ENCODE assay signal across 33 mouse cellular contexts in genomic region chr2:58783526-58783925, GRCm38 (mm10).
DNase-seq lines count a peak whose midpoint lies in the region; ATAC-seq and TF ChIP-seq lines count a peak whose summit lies in the region.
"Had no signal": no experiment of that assay in that cellular context is flagged by ENCODE, and none has a peak within 500 bp of the region (broad histone marks: within the 10 kb centered on the region; RNA-seq: fewer than 3 reads in every experiment).

No protein-coding gene starts in this region.

- no peak for TF ChIP-seq POLR2A in brain, embryonic 14.5 days (IDR thresholded peaks at IDR 0.05; ENCODE audit: borderline replicate concordance, extremely low read depth, insufficient read depth, insufficient read length, poor library complexity, severe bottlenecking)

- 51% methylated on average over 1 of the region's 1 CpGs for WGBS in lung, embryonic 14.5 days

- no peak overlapping the region for H3K4me2 ChIP-seq in lung, embryonic 14.5 days
- H3K4me2 ChIP-seq: embryonic facial prominence, embryonic 13.5 days; heart, embryonic 15.5 days; intestine, embryonic 15.5 days; neural tube, embryonic 12.5 days had no signal

- H3K4me3 ChIP-seq in lung, embryonic 14.5 days (ENCODE audit: low read depth, low read length) = no peak overlapping the region
- H3K4me3 ChIP-seq: embryonic facial prominence, embryonic 13.5 days; forebrain, embryonic 10.5 days; heart, embryonic 10.5 days; heart, embryonic 15.5 days; intestine, embryonic 15.5 days; layer of hippocampus, adult 2 months; megakaryocyte, embryonic 14.5 days; neural tube, embryonic 12.5 days had no signal

- no peaks in the 10 kb centered on the region for H3K27me3 ChIP-seq in lung, embryonic 14.5 days (ENCODE audit: insufficient read depth, low read length)
- H3K27me3 ChIP-seq: embryonic facial prominence, embryonic 13.5 days; heart, embryonic 15.5 days; intestine, embryonic 15.5 days; megakaryocyte, embryonic 14.5 days; neural tube, embryonic 12.5 days had no signal

- ATAC-seq in lung, embryonic 14.5 days (ENCODE audit: insufficient read depth) = no peak
- ATAC-seq: CD4-positive, CD25-positive, alpha-beta regulatory T cell, adult 4 months; forebrain, postnatal 0 days; hindbrain, embryonic 16.5 days; intestine, embryonic 15.5 days had no signal

- TF ChIP-seq CTCF in lung, embryonic 14.5 days (IDR thresholded peaks at IDR 0.05; ENCODE audit: low read depth) = no peak
- no peak for TF ChIP-seq CTCF in brain, embryonic 14.5 days (IDR thresholded peaks at IDR 0.05; ENCODE audit: borderline replicate concordance, extremely low read depth, insufficient read depth, insufficient read length)

- no peak overlapping the region for H3K9ac ChIP-seq in lung, embryonic 14.5 days
- H3K9ac ChIP-seq: embryonic facial prominence, embryonic 13.5 days; forebrain, postnatal 0 days; heart, embryonic 15.5 days; intestine, embryonic 15.5 days; liver, embryonic 14.5 days; neural tube, embryonic 12.5 days had no signal

- H3K9me3 ChIP-seq in lung, embryonic 14.5 days (ENCODE audit: low read depth, low read length) = no peaks in the 10 kb centered on the region
- H3K9me3 ChIP-seq: embryonic facial prominence, embryonic 13.5 days; forebrain, embryonic 10.5 days; heart, embryonic 10.5 days; heart, embryonic 15.5 days; intestine, embryonic 15.5 days; neural tube, embryonic 12.5 days had no signal

- no peaks in the 10 kb centered on the region for H3K36me3 ChIP-seq in lung, embryonic 14.5 days (ENCODE audit: insufficient read depth)
- H3K36me3 ChIP-seq: embryonic facial prominence, embryonic 13.5 days; forebrain, embryonic 10.5 days; heart, embryonic 10.5 days; heart, embryonic 15.5 days; intestine, embryonic 15.5 days; neural tube, embryonic 12.5 days had no signal

- H3K4me1 ChIP-seq in lung, embryonic 14.5 days (ENCODE audit: insufficient read depth) = peaks cover 25% of the 10 kb centered on the region
- H3K4me1 ChIP-seq: heart, embryonic 15.5 days; intestine, embryonic 15.5 days; megakaryocyte, embryonic 14.5 days; neural tube, embryonic 12.5 days had no signal

- peak; percentile 55 for DNase-seq in lung, embryonic 14.5 days
- DNase-seq in lung, postnatal 25 days (ENCODE audit: low spot score) = no peak
- DNase-seq in brain, embryonic 14.5 days (ENCODE audit: low read depth) = peak; percentile 62
- peak; percentile 80 to 88 for DNase-seq in cerebellum, adult 18-20 months
- DNase-seq in cerebellum, postnatal 10 days = peak; percentile 82 to 83
- DNase-seq in adrenal gland, postnatal 25 days = no peak
- DNase-seq in layer of hippocampus, postnatal 36 days = no peak
- DNase-seq in right cerebral cortex, postnatal 25 days = no peak
- DNase-seq: adrenal gland, postnatal 14 days; forebrain, postnatal 0 days; gastrocnemius, postnatal 10 days; kidney, adult 2 months; kidney, postnatal 36 days; left cerebral cortex, postnatal 4 days; lung, adult 2 months; lung, postnatal 4 days; midbrain, embryonic 14.5 days; right cerebral cortex, adult 18-20 months; right cerebral cortex, postnatal 4 days; thymus, adult 18-20 months; thymus, postnatal 36 days had no signal

- H3K27ac ChIP-seq in lung, embryonic 14.5 days (ENCODE audit: low read depth) = no peak overlapping the region
- H3K27ac ChIP-seq: embryonic facial prominence, embryonic 13.5 days; forebrain, embryonic 10.5 days; heart, embryonic 10.5 days; heart, embryonic 15.5 days; intestine, embryonic 15.5 days; layer of hippocampus, adult 2 months; liver, embryonic 14.5 days; neural tube, embryonic 12.5 days; stomach, postnatal 0 days had no signal

Comparison
In these comparisons a context has a peak if more than half of its experiments do, and no peak if none do; other contexts are left out.
1. DNase-seq: peak in lung, embryonic 14.5 days (single experiment), brain, embryonic 14.5 days (single experiment), cerebellum, adult 18-20 months (2 of 2) and cerebellum, postnatal 10 days (2 of 2); none in lung, postnatal 25 days (single experiment), adrenal gland, postnatal 25 days (single experiment), layer of hippocampus, postnatal 36 days (0 of 2) and right cerebral cortex, postnatal 25 days (single experiment).